Mouse (Mus musculus) megakaryocyte, adult 5-6 weeks (primary cell): ENCODE results near the gene Rcvrn. TPM values are rescaled to one million over a fixed set of nuclear protein-coding genes. Genes with fewer than 3 reads are reported as not detected.

Experiments used
- ATAC-seq: 2 replicates; pipeline ENCODE4 v1.8.0; 2016; ENCODE audit warnings: mild to moderate bottlenecking, inconsistent platforms; ENCODE audit not compliant: poor library complexity, severe bottlenecking
- total RNA-seq, 2 experiments: library from RNA; stranded (forward) in 1 of 2; stranded (reverse) in 1 of 2; fragments of 153-499, 151-499 nt in 1 of 2; fragments of 221-1000, 200-1000 nt in 1 of 2; gene quantifications; 2 replicates each; pipeline versions ENCODE4 v1.2.3 to v1.2.4; 2015 to 2017

Gene Rcvrn
- total RNA-seq, 2 experiments from 2014 or later = not detected

- no peak for ATAC-seq
These were observed 43.8 kb downstream of the Rcvrn start for GRCm38 (mm10) chr11:67738846-67739490.

GRCm38 (mm10) chr11:67741569-67741968, 46.4 kb downstream of the Rcvrn start:
- no peak for ATAC-seq

Other genes starting within 250 kb of the Rcvrn start
- gene Gas7, start 239.9 kb upstream of the Rcvrn start, total RNA-seq (2015) = 67.7 and 73.4 TPM in 2 replicates
- gene Gas7, start 239.9 kb upstream of the Rcvrn start, total RNA-seq (2017) = 58.5 and 69.2 TPM in 2 replicates
- not detected in 2 replicates for gene Glp2r, start 75.8 kb downstream of the Rcvrn start, total RNA-seq (2015)
- 0.07 TPM in 1 of 2 replicates, not detected in the other for gene Glp2r, start 75.8 kb downstream of the Rcvrn start, total RNA-seq (2017)
- gene Gsg1l2, start 79.3 kb downstream of the Rcvrn start, total RNA-seq (2015) = not detected in 2 replicates
- not detected in 2 replicates for gene Gsg1l2, start 79.3 kb downstream of the Rcvrn start, total RNA-seq (2017)
- not detected in 2 replicates for gene Dhrs7c, start 102.9 kb downstream of the Rcvrn start, total RNA-seq (2015)
- gene Dhrs7c, start 102.9 kb downstream of the Rcvrn start, total RNA-seq (2017) = not detected in 2 replicates
- not detected in 2 replicates for gene Usp43, start 226.8 kb downstream of the Rcvrn start, total RNA-seq (2015)
- not detected in 2 replicates for gene Usp43, start 226.8 kb downstream of the Rcvrn start, total RNA-seq (2017)